7 mouse cellular contexts compared by ENCODE assay signal in genomic region chr9:48586332-48586731, GRCm38 (mm10). TPM values are rescaled to one million over a fixed set of nuclear protein-coding genes. Genes with fewer than 3 reads are reported as not detected.
DNase-seq lines count a peak whose midpoint lies in the region; ATAC-seq and TF ChIP-seq lines count a peak whose summit lies in the region.

No protein-coding gene starts in this region.

- no peaks in the 10 kb centered on the region for H3K9me3 ChIP-seq in midbrain, embryonic 14.5 days (ENCODE audit: control insufficient read depth, low read length)
- no peaks in the 10 kb centered on the region for H3K9me3 ChIP-seq in midbrain, embryonic 16.5 days (replicated peaks; ENCODE audit: control insufficient read depth, low read length, poor library complexity, severe bottlenecking)
- no peaks in the 10 kb centered on the region for H3K9me3 ChIP-seq in embryonic facial prominence, embryonic 10.5 days

- TF ChIP-seq POLR2A in lung, adult 2 months (IDR thresholded peaks at IDR 0.05; ENCODE audit: borderline replicate concordance, extremely low read depth, low read depth, low read length) = no peak

- H3K4me2 ChIP-seq in midbrain, embryonic 14.5 days (ENCODE audit: low read length) = no peak overlapping the region
- no peak overlapping the region for H3K4me2 ChIP-seq in midbrain, embryonic 16.5 days (ENCODE audit: low read length)

- TF ChIP-seq CTCF in lung, adult 2 months (IDR thresholded peaks at IDR 0.05; ENCODE audit: insufficient read depth, low read length) = peak; percentile 84

- no peak overlapping the region for H3K4me3 ChIP-seq in midbrain, embryonic 14.5 days (replicated peaks; ENCODE audit: low read depth, low read length)
- no peak overlapping the region for H3K4me3 ChIP-seq in midbrain, embryonic 16.5 days (ENCODE audit: low read depth, low read length)
- no peak overlapping the region for H3K4me3 ChIP-seq in embryonic facial prominence, embryonic 10.5 days
- no peak overlapping the region for H3K4me3 ChIP-seq in lung, adult 2 months (replicated peaks; ENCODE audit: extremely low read depth, low read depth, low read length)

- H3K36me3 ChIP-seq in midbrain, embryonic 14.5 days (ENCODE audit: control insufficient read depth, insufficient read depth, low read length) = no peaks in the 10 kb centered on the region
- no peaks in the 10 kb centered on the region for H3K36me3 ChIP-seq in midbrain, embryonic 16.5 days (ENCODE audit: control insufficient read depth, insufficient read depth, low read length)
- no peaks in the 10 kb centered on the region for H3K36me3 ChIP-seq in embryonic facial prominence, embryonic 10.5 days (replicated peaks)

- no peak for ATAC-seq in midbrain, embryonic 14.5 days (ENCODE audit: low FRiP score, low TSS enrichment)
- no peak for ATAC-seq in midbrain, embryonic 16.5 days

- no peak overlapping the region for H3K27ac ChIP-seq in midbrain, embryonic 14.5 days (replicated peaks; ENCODE audit: low read depth, low read length)
- no peak overlapping the region for H3K27ac ChIP-seq in midbrain, embryonic 16.5 days (ENCODE audit: low read length)
- H3K27ac ChIP-seq in embryonic facial prominence, embryonic 10.5 days (replicated peaks) = no peak overlapping the region

- peak; percentile 92 for DNase-seq in midbrain, embryonic 14.5 days
- DNase-seq in adrenal gland, postnatal 10 days = peak; percentile 73
- DNase-seq in embryonic facial prominence, embryonic 10.5 days (ENCODE audit: low spot score) = peak; percentile 74
- DNase-seq in kidney, postnatal 14 days = peak; percentile 64
- peak; percentile 45 for DNase-seq in lung, adult 2 months
- DNase-seq in right cerebral cortex, postnatal 14 days = peak; percentile 80

- 12% methylated on average over 4 of the region's 4 CpGs for WGBS in midbrain, embryonic 14.5 days
- WGBS in midbrain, embryonic 16.5 days = 10% methylated on average over 4 of the region's 4 CpGs
- WGBS in embryonic facial prominence, embryonic 10.5 days = 10% methylated on average over 4 of the region's 4 CpGs
- 4% methylated on average over 4 of the region's 4 CpGs for WGBS in lung, adult 2 months

- H3K9ac ChIP-seq in midbrain, embryonic 14.5 days (replicated peaks; ENCODE audit: low read length) = no peak overlapping the region
- H3K9ac ChIP-seq in midbrain, embryonic 16.5 days (ENCODE audit: low read depth, low read length) = no peak overlapping the region

- no peaks in the 10 kb centered on the region for H3K27me3 ChIP-seq in midbrain, embryonic 14.5 days (ENCODE audit: control insufficient read depth, insufficient read depth, low read length)
- H3K27me3 ChIP-seq in midbrain, embryonic 16.5 days (ENCODE audit: control insufficient read depth, insufficient read depth, low read depth, low read length) = no peaks in the 10 kb centered on the region
- H3K27me3 ChIP-seq in embryonic facial prominence, embryonic 10.5 days (replicated peaks; ENCODE audit: low read depth, poor library complexity, severe bottlenecking) = peaks cover 7% of the 10 kb centered on the region; the same call in 1 of the 2 replicates

- no peaks in the 10 kb centered on the region for H3K4me1 ChIP-seq in midbrain, embryonic 14.5 days (ENCODE audit: control insufficient read depth, insufficient read depth, low read length)
- H3K4me1 ChIP-seq in midbrain, embryonic 16.5 days (ENCODE audit: control insufficient read depth, insufficient read depth, low read length) = no peaks in the 10 kb centered on the region
- H3K4me1 ChIP-seq in embryonic facial prominence, embryonic 10.5 days = peaks cover 17% of the 10 kb centered on the region
- H3K4me1 ChIP-seq in lung, adult 2 months (ENCODE audit: control insufficient read depth, insufficient read depth, low read length) = no peaks in the 10 kb centered on the region

RNA-seq across cellular contexts. Expression of gene Nnmt, which starts 18.6 kb away (rescaled TPM):
- polyA plus RNA-seq in midbrain, embryonic 14.5 days (2014; fragmentation: Nextera tagmentation; extraction: Ambion mirVana) = 0.99 and 1.0 TPM in 2 replicates
- 2.4 and 2.9 TPM in 2 replicates for polyA plus RNA-seq in midbrain, embryonic 16.5 days (2015; fragmentation: Nextera tagmentation; extraction: Ambion mirVana)
- 10 to 100 TPM; 13.9 to 20.8 TPM for total RNA-seq in adrenal gland, postnatal 10 days (2021)
- polyA plus RNA-seq in embryonic facial prominence, embryonic 10.5 days (2016; fragmentation: Nextera tagmentation; extraction: Ambion mirVana) = 0.59 and 0.61 TPM in 2 replicates
- polyA plus RNA-seq in lung, adult 2 months (2012; rRNA removed) = 5.1 and 5.5 TPM in 2 replicates
